Mouse (Mus musculus) cerebral cortex, adult 2 months (tissue): ENCODE measurements around the gene Phc1.

Experiments
- WGBS: fragments of 180-500 bp; shearing (Covaris S2); methylation state at CpG from one replicate; pipeline ENCODE4 v1.1.7; 2018; 5-methylcytosine and 5-hydroxymethylcytosine counted together

Phc1 gene

GRCm38 (mm10) chr6:122340349-122341000, at the start of gene Phc1:
Gene Phc1, minus strand, starts transcription at chr6:122340561.
- WGBS: 1% methylated on average over 17 of the region's 17 CpGs

GRCm38 (mm10) chr6:122389986-122390385, 49.6 kb upstream of the Phc1 start:
- 72% methylated on average over 3 of the region's 3 CpGs for whole genome bisulfite sequencing

GRCm38 (mm10) chr6:122387177-122388028, 47.0 kb upstream of the Phc1 start:
- 91% methylated on average over 12 of the region's 12 CpGs for WGBS

- 74% methylated on average over 5 of the region's 5 CpGs for WGBS
Observed at GRCm38 (mm10) chr6:122385724-122386123, 45.4 kb upstream of the Phc1 start.

GRCm38 (mm10) chr6:122384886-122385285, 44.5 kb upstream of the Phc1 start:
- WGBS: 90% methylated on average over 13 of the region's 13 CpGs

- 77% methylated on average over 5 of the region's 5 CpGs for WGBS
Observed at GRCm38 (mm10) chr6:122383211-122383610, 42.9 kb upstream of the Phc1 start.

GRCm38 (mm10) chr6:122382046-122382445, 41.7 kb upstream of the Phc1 start:
- 75% methylated on average over 8 of the region's 8 CpGs for WGBS

- 90% methylated on average over 3 of the region's 3 CpGs for WGBS
Observed at GRCm38 (mm10) chr6:122368245-122368644, 27.9 kb upstream of the Phc1 start.

- 67% methylated on average over 3 of the region's 3 CpGs for WGBS
Observed at GRCm38 (mm10) chr6:122366976-122367375, 26.6 kb upstream of the Phc1 start.

- WGBS: 63% methylated on average over 2 of the region's 2 CpGs
Observed at GRCm38 (mm10) chr6:122366287-122366686, 25.9 kb upstream of the Phc1 start.

- WGBS: 55% methylated on average over 3 of the region's 3 CpGs
Observed at GRCm38 (mm10) chr6:122365706-122366105, 25.3 kb upstream of the Phc1 start.

GRCm38 (mm10) chr6:122357089-122357488, 16.7 kb upstream of the Phc1 start:
- 96% methylated on average over 1 of the region's 1 CpGs for WGBS

- 69% methylated on average over 9 of the region's 9 CpGs for whole genome bisulfite sequencing
Observed at GRCm38 (mm10) chr6:122355909-122356308, 15.5 kb upstream of the Phc1 start.

- 91% methylated on average over 1 of the region's 1 CpGs for WGBS
Observed at GRCm38 (mm10) chr6:122347326-122347725, 7.0 kb upstream of the Phc1 start.

GRCm38 (mm10) chr6:122346399-122346798, 6.0 kb upstream of the Phc1 start:
- WGBS: 93% methylated on average over 7 of the region's 7 CpGs

GRCm38 (mm10) chr6:122345731-122346130, 5.4 kb upstream of the Phc1 start:
- 85% methylated on average over 6 of the region's 6 CpGs for WGBS

GRCm38 (mm10) chr6:122344386-122345116, 4.2 kb upstream of the Phc1 start:
- WGBS: 67% methylated on average over 9 of the region's 9 CpGs

- WGBS: 56% methylated on average over 10 of the region's 10 CpGs
Observed at GRCm38 (mm10) chr6:122343719-122344118, 3.4 kb upstream of the Phc1 start.

GRCm38 (mm10) chr6:122342125-122342524, 1.8 kb upstream of the Phc1 start:
- 50% methylated on average over 5 of the region's 5 CpGs for WGBS

- 54% methylated on average over 7 of the region's 7 CpGs for WGBS
Observed at GRCm38 (mm10) chr6:122341038-122341810, 863 bp upstream of the Phc1 start.

- under 1% methylated on average over 43 of the region's 71 CpGs for WGBS
Observed at GRCm38 (mm10) chr6:122339648-122340341, 566 bp downstream of the Phc1 start.
